Mouse (Mus musculus) liver, embryonic 12.5 days (tissue): ENCODE results near the gene Defb39. TPM values are rescaled to one million over a fixed set of nuclear protein-coding genes. Genes with fewer than 3 reads are reported as not detected.

Experiments used
- ATAC-seq: fragments of 200-750 bp; cut with Nextera tagmentation; 2 replicates; pipeline ENCODE4 v1.8.0; 2017; ENCODE audit warnings: moderate number of reproducible peaks, mild to moderate bottlenecking, moderate library complexity
- H3K27ac ChIP-seq: fragments of 300-500 bp; sonication (generic); 2 replicates; pipeline ENCODE4 v1.5.1; 2016; ENCODE audit warnings: mild to moderate bottlenecking
- H3K27me3 ChIP-seq: fragments of 300-500 bp; sonication (generic); replicated peaks from 2 replicates; pipeline ENCODE4 v1.6.1; 2016; ENCODE audit warnings: mild to moderate bottlenecking, moderate library complexity
- H3K36me3 ChIP-seq: fragments of 300-500 bp; sonication (generic); 2 replicates; pipeline ENCODE4 v1.6.1; 2016; ENCODE audit warnings: mild to moderate bottlenecking, moderate library complexity
- H3K4me1 ChIP-seq: fragments of 300-500 bp; sonication (generic); 2 replicates; pipeline ENCODE4 v1.6.1; 2016
- H3K4me2 ChIP-seq: fragments of 300-500 bp; sonication (generic); 2 replicates; pipeline ENCODE4 v1.6.1; 2016; ENCODE audit warnings: mild to moderate bottlenecking, moderate library complexity
- H3K4me3 ChIP-seq: fragments of 300-500 bp; sonication (generic); 2 replicates; pipeline ENCODE4 v1.5.1; 2016; ENCODE audit warnings: mild to moderate bottlenecking, moderate library complexity
- H3K9ac ChIP-seq: fragments of 300-500 bp; sonication (generic); 2 replicates; pipeline ENCODE4 v1.6.1; 2016; ENCODE audit warnings: mild to moderate bottlenecking, moderate library complexity
- H3K9me3 ChIP-seq: fragments of 300-500 bp; sonication (generic); replicated peaks from 2 replicates; pipeline ENCODE4 v1.6.1; 2016; ENCODE audit warnings: mild to moderate bottlenecking, moderate library complexity
- WGBS: fragments of 180-500 bp; shearing (Covaris S2); methylation state at CpG from one replicate; pipeline ENCODE4 v1.1.7; 2016; ENCODE audit not compliant: insufficient replicate concordance; 5-methylcytosine and 5-hydroxymethylcytosine counted together
- polyA plus RNA-seq: library from polyadenylated mRNA; unstranded; fragments of >200 nt; fragmentation: Nextera tagmentation; extraction: Ambion mirVana; gene quantifications from 2 replicates; pipeline ENCODE4 v1.2.1, GENCODE M21; 2016

Gene Defb39
- not detected in 2 replicates for polyA plus RNA-seq

- Histone ChIP-seq H3K27me3 (no peaks in the 10 kb centered on the region), H3K9ac (no peak within 1 kb of the TSS), H3K9me3 (0 out of 2 replicates have a peak, but pooled peaks cover 8% of the 10 kb centered on the region), H3K27ac (no peak within 1 kb of the TSS), H3K4me3 (no peak within 1 kb of the TSS), H3K4me1 (no peaks in the 10 kb centered on the region), H3K36me3 (no peaks in the 10 kb centered on the region), H3K4me2 (no peak within 1 kb of the TSS)
- no peak for ATAC-seq
- 47% methylated on average over 1 of the region's 1 CpGs for WGBS
Observed at GRCm38 (mm10) chr8:19064710-19065109, at the start of gene Defb39. Gene Defb39, minus strand, starts transcription at chr8:19064810.

- ATAC-seq: no peak
- 55% methylated on average over 2 of the region's 2 CpGs for WGBS
- Histone ChIP-seq H3K27ac (no peak overlapping the region), H3K27me3 (no peaks in the 10 kb centered on the region), H3K4me1 (no peaks in the 10 kb centered on the region), H3K9ac (no peak overlapping the region), H3K4me3 (no peak overlapping the region), H3K4me2 (no peak overlapping the region), H3K9me3 (0 out of 2 replicates have a peak, but pooled peaks cover 8% of the 10 kb centered on the region), H3K36me3 (no peaks in the 10 kb centered on the region)
Observed at GRCm38 (mm10) chr8:19066013-19066412, 1.4 kb upstream of the Defb39 start.

GRCm38 (mm10) chr8:19062891-19063290 lies 1.7 kb downstream of the Defb39 start:
- no peaks in the 10 kb centered on the region for H3K27me3 ChIP-seq
- H3K4me2 ChIP-seq: no peak overlapping the region
- no peak overlapping the region for H3K9ac ChIP-seq
- ATAC-seq: no peak
- no peaks in the 10 kb centered on the region for H3K36me3 ChIP-seq
- H3K9me3 ChIP-seq: 0 out of 2 replicates have a peak, but pooled peaks cover 8% of the 10 kb centered on the region
- no peaks in the 10 kb centered on the region for H3K4me1 ChIP-seq
- H3K27ac ChIP-seq: no peak overlapping the region
- no peak overlapping the region for H3K4me3 ChIP-seq

DNA sequence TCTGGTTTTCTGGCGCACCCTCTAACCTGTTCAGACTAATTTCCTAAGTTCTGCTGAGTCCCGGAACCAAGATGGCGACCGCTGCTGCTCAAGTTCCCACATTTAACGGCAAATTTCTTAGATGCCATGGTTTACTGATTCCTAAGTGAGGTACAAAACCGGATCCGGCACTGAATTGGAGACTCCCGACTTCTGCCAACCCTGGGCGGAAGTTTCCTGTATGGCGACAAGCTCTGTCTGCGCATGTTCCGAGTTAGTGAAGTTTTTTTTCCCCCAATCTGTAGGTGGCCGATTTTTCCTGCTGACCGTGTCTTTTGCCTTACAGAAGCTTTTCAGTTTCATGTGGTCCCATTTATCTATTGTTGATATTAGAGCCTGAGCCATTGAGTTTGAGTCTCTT lies 19.4 kb downstream of the Defb39 start:
- Histone ChIP-seq H3K4me1 (no peaks in the 10 kb centered on the region), H3K27me3 (no peaks in the 10 kb centered on the region), H3K4me2 (no peak overlapping the region), H3K36me3 (no peaks in the 10 kb centered on the region), H3K9ac (no peak overlapping the region), H3K4me3 (no peak overlapping the region), H3K9me3 (peaks cover under 1% of the 10 kb centered on the region; the same call in 1 of the 2 replicates), H3K27ac (no peak overlapping the region)
- 78% methylated on average over 14 of the region's 14 CpGs for WGBS
- ATAC-seq: no peak

- no peak within 1 kb of the TSS for H3K4me2 ChIP-seq
- WGBS: 70% methylated on average over 1 of the region's 1 CpGs
- no peaks in the 10 kb centered on the region for H3K4me1 ChIP-seq
- no peaks in the 10 kb centered on the region for H3K36me3 ChIP-seq
- no peak within 1 kb of the TSS for H3K4me3 ChIP-seq
- no peaks in the 10 kb centered on the region for H3K27me3 ChIP-seq
- no peak for ATAC-seq
- H3K27ac ChIP-seq: no peak within 1 kb of the TSS
- no peak within 1 kb of the TSS for H3K9ac ChIP-seq
- no peaks in the 10 kb centered on the region for H3K9me3 ChIP-seq
Observed at GRCm38 (mm10) chr8:19026466-19026865, 38.1 kb downstream of the Defb39 start, which contains the start of gene Defb38. Gene Defb38, minus strand, starts transcription at chr8:19026566.

Other genes with a start within 250 kb of the Defb39 start
- gene Defb40, start 86.6 kb downstream of the Defb39 start, polyA plus RNA-seq: not detected in 2 replicates
- not detected in 2 replicates for gene Defb37, start 73.8 kb downstream of the Defb39 start, polyA plus RNA-seq
- gene Defb38, start 38.2 kb downstream of the Defb39 start, polyA plus RNA-seq: not detected in 2 replicates
- not detected in 2 replicates for gene Defb12, start 50.0 kb upstream of the Defb39 start, polyA plus RNA-seq
- not detected in 2 replicates for gene Defb34, start 58.9 kb upstream of the Defb39 start, polyA plus RNA-seq
- not detected in 2 replicates for gene Gm45826, start 76.0 kb upstream of the Defb39 start, polyA plus RNA-seq
- gene Defb14, start 129.5 kb upstream of the Defb39 start, polyA plus RNA-seq: not detected in 2 replicates
- gene Defb4, start 133.9 kb upstream of the Defb39 start, polyA plus RNA-seq: not detected in 2 replicates
- not detected in 2 replicates for gene Defb6, start 160.7 kb upstream of the Defb39 start, polyA plus RNA-seq
- gene Defb46, start 175.1 kb upstream of the Defb39 start, polyA plus RNA-seq: not detected in 2 replicates
- gene Defb5, start 182.8 kb upstream of the Defb39 start, polyA plus RNA-seq: not detected in 2 replicates
- gene Defb3, start 228.6 kb upstream of the Defb39 start, polyA plus RNA-seq: not detected in 2 replicates